Mouse (Mus musculus): ENCODE data around the gene Qser1.

DNA sequence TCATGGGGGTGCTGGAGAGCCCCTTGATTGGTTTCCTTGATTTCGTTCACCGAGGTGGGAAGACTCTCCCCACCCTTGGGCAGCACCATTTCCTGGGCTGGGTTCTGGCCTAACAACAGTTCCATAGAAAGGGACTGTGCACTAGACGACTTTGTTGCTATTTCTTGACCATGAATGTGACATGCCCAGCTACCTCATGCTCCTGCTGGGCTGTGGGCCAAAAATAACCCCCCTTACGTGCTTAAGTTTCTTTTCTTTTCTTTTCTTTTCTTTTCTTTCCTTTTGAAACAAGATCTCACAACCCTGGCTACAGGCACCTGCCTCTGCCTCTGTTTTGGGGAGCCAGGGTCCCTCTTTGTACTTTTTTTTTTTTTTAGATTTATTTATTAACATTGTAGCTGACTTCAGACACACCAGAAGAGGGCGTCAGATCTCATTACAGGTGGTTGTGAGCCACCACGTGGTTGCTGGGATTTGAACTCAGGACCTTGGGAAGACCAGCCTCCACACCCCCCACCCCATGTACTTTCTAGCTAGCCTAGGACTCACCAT, 106.7 kb downstream of the Qser1 start:
- TF ChIP-seq TAL1 (IDR thresholded peaks at IDR 0.05; ENCODE audit: low read length), result no peak
- TF ChIP-seq GATA1 (IDR thresholded peaks at IDR 0.05; ENCODE audit: low read length), result no peak

All from erythroblast, embryonic 14.5 days (primary cell).